ENCODE assay signal across 33 mouse cellular contexts in genomic region chr13:59654465-59654864, GRCm38 (mm10). TPM values are rescaled to one million over a fixed set of nuclear protein-coding genes. Genes with fewer than 3 reads are reported as not detected.
DNase-seq lines count a peak whose midpoint lies in the region; ATAC-seq and TF ChIP-seq lines count a peak whose summit lies in the region.
"Had no signal": no experiment of that assay in that cellular context is flagged by ENCODE, and none has a peak within 500 bp of the region (broad histone marks: within the 10 kb centered on the region; RNA-seq: fewer than 3 reads in every experiment).

No protein-coding gene starts in this region.

- WGBS in heart, embryonic 10.5 days = 92% methylated on average over 5 of the region's 5 CpGs
- WGBS in heart, embryonic 12.5 days = 84% methylated on average over 5 of the region's 5 CpGs
- WGBS in midbrain, embryonic 10.5 days = 93% methylated on average over 5 of the region's 5 CpGs
- WGBS in midbrain, embryonic 14.5 days = 95% methylated on average over 5 of the region's 5 CpGs
- WGBS in intestine, postnatal 0 days = 41% methylated on average over 5 of the region's 5 CpGs

- H3K36me3 ChIP-seq in heart, embryonic 10.5 days = peaks cover 31% of the 10 kb centered on the region
- peaks cover 25% of the 10 kb centered on the region for H3K36me3 ChIP-seq in heart, embryonic 12.5 days
- peaks cover 88% of the 10 kb centered on the region for H3K36me3 ChIP-seq in midbrain, embryonic 10.5 days
- H3K36me3 ChIP-seq in midbrain, embryonic 14.5 days (ENCODE audit: control insufficient read depth, insufficient read depth, low read length) = peaks cover 11% of the 10 kb centered on the region
- H3K36me3 ChIP-seq in intestine, postnatal 0 days (ENCODE audit: control insufficient read depth, insufficient read depth) = peaks cover 7% of the 10 kb centered on the region; the same call in 1 of the 2 replicates
- H3K36me3 ChIP-seq: heart, embryonic 15.5 days had no signal

- H3K27me3 ChIP-seq in heart, embryonic 10.5 days (ENCODE audit: insufficient read depth, poor library complexity, severe bottlenecking) = no peaks in the 10 kb centered on the region
- no peaks in the 10 kb centered on the region for H3K27me3 ChIP-seq in heart, embryonic 12.5 days (replicated peaks)
- H3K27me3 ChIP-seq in midbrain, embryonic 10.5 days (ENCODE audit: low read depth, poor library complexity, severe bottlenecking) = no peaks in the 10 kb centered on the region
- H3K27me3 ChIP-seq in midbrain, embryonic 14.5 days (ENCODE audit: control insufficient read depth, insufficient read depth, low read length) = no peaks in the 10 kb centered on the region
- H3K27me3 ChIP-seq in intestine, postnatal 0 days (replicated peaks; ENCODE audit: control insufficient read depth, insufficient read depth, low read length) = no peaks in the 10 kb centered on the region
- H3K27me3 ChIP-seq: embryonic facial prominence, embryonic 13.5 days; forebrain, embryonic 12.5 days; forebrain, embryonic 15.5 days; heart, embryonic 15.5 days had no signal

- DNase-seq in heart, embryonic 10.5 days (ENCODE audit: low spot score) = no peak
- DNase-seq in midbrain, embryonic 10.5 days (ENCODE audit: low spot score) = no peak
- DNase-seq in midbrain, embryonic 14.5 days = no peak
- DNase-seq in left cerebral cortex, postnatal 36 days (ENCODE audit: low spot score in 2 of 2) = no peak
- no peak for DNase-seq in liver
- DNase-seq: adrenal gland, adult 8-10 months; adrenal gland, postnatal 25 days; cerebellum, adult 8-10 months; cerebellum, postnatal 10 days; cerebellum, postnatal 36 days; embryo, embryonic 11 days; gastrocnemius, postnatal 10 days; gastrocnemius, postnatal 36 days; heart, adult 2 months; heart, postnatal 10 days; heart, postnatal 36 days had no signal

- no peak overlapping the region for H3K4me2 ChIP-seq in heart, embryonic 12.5 days
- no peak overlapping the region for H3K4me2 ChIP-seq in midbrain, embryonic 14.5 days (ENCODE audit: low read length)
- no peak overlapping the region for H3K4me2 ChIP-seq in intestine, postnatal 0 days (replicated peaks; ENCODE audit: low read depth)
- H3K4me2 ChIP-seq: embryonic facial prominence, embryonic 13.5 days; forebrain, embryonic 12.5 days; forebrain, embryonic 15.5 days; heart, embryonic 11.5 days; heart, embryonic 15.5 days; hindbrain, embryonic 14.5 days had no signal

- intact Hi-C loops in left cerebral cortex, postnatal 36 days (cut with DNase I) = no loop called here

- H3K4me3 ChIP-seq in heart, embryonic 10.5 days = no peak overlapping the region
- H3K4me3 ChIP-seq in heart, embryonic 12.5 days = no peak overlapping the region
- H3K4me3 ChIP-seq in midbrain, embryonic 10.5 days = no peak overlapping the region
- no peak overlapping the region for H3K4me3 ChIP-seq in midbrain, embryonic 14.5 days (replicated peaks; ENCODE audit: low read depth, low read length)
- no peak overlapping the region for H3K4me3 ChIP-seq in intestine, postnatal 0 days (ENCODE audit: low read depth, low read length)
- H3K4me3 ChIP-seq: embryonic facial prominence, embryonic 10.5 days; embryonic facial prominence, embryonic 13.5 days; erythroblast, embryonic 14.5 days; forebrain, embryonic 12.5 days; forebrain, embryonic 15.5 days; heart, adult 2 months; heart, embryonic 15.5 days had no signal

- no peak overlapping the region for H3K9ac ChIP-seq in heart, embryonic 12.5 days
- H3K9ac ChIP-seq in midbrain, embryonic 14.5 days (replicated peaks; ENCODE audit: low read length) = no peak overlapping the region
- H3K9ac ChIP-seq in intestine, postnatal 0 days (ENCODE audit: low read depth, low read length) = no peak overlapping the region
- H3K9ac ChIP-seq: embryonic facial prominence, embryonic 13.5 days; forebrain, embryonic 12.5 days; forebrain, embryonic 15.5 days; heart, embryonic 15.5 days; hindbrain, embryonic 14.5 days had no signal

- TF ChIP-seq CTCF in intestine, postnatal 0 days (IDR thresholded peaks at IDR 0.05; ENCODE audit: low read depth) = no peak

- peaks cover 44% of the 10 kb centered on the region for H3K4me1 ChIP-seq in heart, embryonic 10.5 days
- peaks cover 31% of the 10 kb centered on the region for H3K4me1 ChIP-seq in heart, embryonic 12.5 days (replicated peaks)
- H3K4me1 ChIP-seq in midbrain, embryonic 10.5 days = peaks cover 75% of the 10 kb centered on the region
- H3K4me1 ChIP-seq in midbrain, embryonic 14.5 days (ENCODE audit: control insufficient read depth, insufficient read depth, low read length) = peaks cover 19% of the 10 kb centered on the region
- peaks cover 12% of the 10 kb centered on the region; the same call in 1 of the 2 replicates for H3K4me1 ChIP-seq in intestine, postnatal 0 days (replicated peaks; ENCODE audit: control insufficient read depth, insufficient read depth, low read length)

- 0 out of 2 replicates have a peak overlapping the region, but pooled peaks have one; percentile 24 for H3K27ac ChIP-seq in heart, embryonic 10.5 days
- H3K27ac ChIP-seq in heart, embryonic 12.5 days (ENCODE audit: poor library complexity, severe bottlenecking) = no peak overlapping the region
- 0 out of 2 replicates have a peak overlapping the region, but pooled peaks have one; percentile 23 for H3K27ac ChIP-seq in midbrain, embryonic 10.5 days (replicated peaks)
- no peak overlapping the region for H3K27ac ChIP-seq in midbrain, embryonic 14.5 days (replicated peaks; ENCODE audit: low read depth, low read length)
- H3K27ac ChIP-seq in intestine, postnatal 0 days (ENCODE audit: low read depth, low read length) = no peak overlapping the region; the same call in 1 of the 2 replicates
- H3K27ac ChIP-seq: embryonic facial prominence, embryonic 13.5 days; forebrain, embryonic 12.5 days; forebrain, embryonic 15.5 days; heart, adult 2 months; heart, embryonic 15.5 days; hindbrain, embryonic 14.5 days had no signal

- ATAC-seq in heart, embryonic 12.5 days (ENCODE audit: insufficient number of reproducible peaks, low FRiP score) = no peak
- no peak for ATAC-seq in midbrain, embryonic 14.5 days (ENCODE audit: low FRiP score, low TSS enrichment)
- ATAC-seq in intestine, postnatal 0 days = peak; percentile 80
- ATAC-seq: activated CD4-positive, CD25-positive, alpha-beta regulatory T cell, adult 4 months; forebrain, embryonic 15.5 days had no signal

- H3K9me3 ChIP-seq in heart, embryonic 10.5 days = no peaks in the 10 kb centered on the region
- no peaks in the 10 kb centered on the region for H3K9me3 ChIP-seq in heart, embryonic 12.5 days (replicated peaks)
- H3K9me3 ChIP-seq in midbrain, embryonic 10.5 days (replicated peaks) = peaks cover 14% of the 10 kb centered on the region; the same call in 1 of the 2 replicates
- H3K9me3 ChIP-seq in midbrain, embryonic 14.5 days (ENCODE audit: control insufficient read depth, low read length) = no peaks in the 10 kb centered on the region
- no peaks in the 10 kb centered on the region for H3K9me3 ChIP-seq in intestine, postnatal 0 days (ENCODE audit: control insufficient read depth)
- H3K9me3 ChIP-seq: embryonic facial prominence, embryonic 10.5 days; embryonic facial prominence, embryonic 13.5 days; forebrain, embryonic 12.5 days; forebrain, embryonic 15.5 days; heart, embryonic 15.5 days had no signal

RNA-seq across cellular contexts. Expression of gene Golm1, which starts 21.1 kb away (rescaled TPM):
- 72.4 and 74.5 TPM in 2 replicates for polyA plus RNA-seq in heart, embryonic 10.5 days (2016; fragmentation: Nextera tagmentation; extraction: Ambion mirVana)
- 63.2 and 67.6 TPM in 2 replicates for polyA plus RNA-seq in heart, embryonic 12.5 days (2016; fragmentation: Nextera tagmentation; extraction: Ambion mirVana)
- polyA plus RNA-seq in midbrain, embryonic 10.5 days (2016; fragmentation: Nextera tagmentation; extraction: Ambion mirVana) = 181 and 187 TPM in 2 replicates
- 27.5 and 46.0 TPM in 2 replicates for polyA plus RNA-seq in midbrain, embryonic 14.5 days (2014; fragmentation: Nextera tagmentation; extraction: Ambion mirVana)
- polyA plus RNA-seq in intestine, postnatal 0 days (2015; fragmentation: Nextera tagmentation; extraction: Ambion mirVana) = 29.6 and 34.3 TPM in 2 replicates
- total RNA-seq in left cerebral cortex, postnatal 36 days (2021) = 10 to 100 TPM; 17.2 to 20.5 TPM

RNA-seq across cellular contexts. Expression of gene 4921517D22Rik, which starts 39.4 kb away (rescaled TPM):
- polyA plus RNA-seq in heart, embryonic 10.5 days (2016; fragmentation: Nextera tagmentation; extraction: Ambion mirVana) = not detected in 2 replicates
- not detected in 2 replicates for polyA plus RNA-seq in heart, embryonic 12.5 days (2016; fragmentation: Nextera tagmentation; extraction: Ambion mirVana)
- not detected in 2 replicates for polyA plus RNA-seq in midbrain, embryonic 10.5 days (2016; fragmentation: Nextera tagmentation; extraction: Ambion mirVana)
- not detected in 2 replicates for polyA plus RNA-seq in midbrain, embryonic 14.5 days (2014; fragmentation: Nextera tagmentation; extraction: Ambion mirVana)
- not detected in 2 replicates for polyA plus RNA-seq in intestine, postnatal 0 days (2015; fragmentation: Nextera tagmentation; extraction: Ambion mirVana)
- total RNA-seq in left cerebral cortex, postnatal 36 days (2021) = not detected
- total RNA-seq: adrenal gland, adult 8-10 months; adrenal gland, postnatal 25 days; gastrocnemius, adult 18-20 months; gastrocnemius, postnatal 10 days; gastrocnemius, postnatal 36 days; granulocyte monocyte progenitor cell, adult 5-6 weeks; heart, adult 2 months; heart, postnatal 10 days; heart, postnatal 36 days; MEL had no signal
- polyA plus RNA-seq: brain, embryonic 14.5 days; cortical plate, adult 2 months; embryonic facial prominence, embryonic 10.5 days; embryonic facial prominence, embryonic 13.5 days; erythroblast, embryonic 14.5 days; forebrain, embryonic 12.5 days; forebrain, embryonic 15.5 days; heart, adult 2 months; heart, embryonic 11.5 days; heart, embryonic 15.5 days; hindbrain, embryonic 11.5 days; hindbrain, embryonic 14.5 days had no signal

RNA-seq across cellular contexts. Expression of gene Spata31d1a, which starts 55.7 kb away (rescaled TPM):
- polyA plus RNA-seq in heart, embryonic 10.5 days (2016; fragmentation: Nextera tagmentation; extraction: Ambion mirVana) = 0.02 and 0.05 TPM in 2 replicates
- not detected in 2 replicates for polyA plus RNA-seq in heart, embryonic 12.5 days (2016; fragmentation: Nextera tagmentation; extraction: Ambion mirVana)
- polyA plus RNA-seq in midbrain, embryonic 10.5 days (2016; fragmentation: Nextera tagmentation; extraction: Ambion mirVana) = 0.02 TPM in 1 of 2 replicates, not detected in the other
- polyA plus RNA-seq in midbrain, embryonic 14.5 days (2014; fragmentation: Nextera tagmentation; extraction: Ambion mirVana) = 0.19 TPM in 1 of 2 replicates, not detected in the other
- not detected in 2 replicates for polyA plus RNA-seq in intestine, postnatal 0 days (2015; fragmentation: Nextera tagmentation; extraction: Ambion mirVana)
- total RNA-seq in left cerebral cortex, postnatal 36 days (2021) = under 1 TPM; 0.12 to 0.25 TPM
- total RNA-seq: adrenal gland, adult 8-10 months; adrenal gland, postnatal 25 days; gastrocnemius, adult 18-20 months; gastrocnemius, postnatal 10 days; gastrocnemius, postnatal 36 days; granulocyte monocyte progenitor cell, adult 5-6 weeks; heart, adult 2 months; heart, postnatal 10 days; heart, postnatal 36 days; MEL had no signal
- polyA plus RNA-seq: activated CD4-positive, CD25-positive, alpha-beta regulatory T cell, adult 4 months; erythroblast, embryonic 14.5 days; heart, embryonic 11.5 days had no signal

RNA-seq across cellular contexts. Expression of gene Spata31d1b, which starts 57.6 kb away (rescaled TPM):
- polyA plus RNA-seq in heart, embryonic 10.5 days (2016; fragmentation: Nextera tagmentation; extraction: Ambion mirVana) = not detected in 2 replicates
- not detected in 2 replicates for polyA plus RNA-seq in heart, embryonic 12.5 days (2016; fragmentation: Nextera tagmentation; extraction: Ambion mirVana)
- 0.02 TPM in 1 of 2 replicates, not detected in the other for polyA plus RNA-seq in midbrain, embryonic 10.5 days (2016; fragmentation: Nextera tagmentation; extraction: Ambion mirVana)
- polyA plus RNA-seq in midbrain, embryonic 14.5 days (2014; fragmentation: Nextera tagmentation; extraction: Ambion mirVana) = not detected in 2 replicates
- not detected in 2 replicates for polyA plus RNA-seq in intestine, postnatal 0 days (2015; fragmentation: Nextera tagmentation; extraction: Ambion mirVana)
- not detected for total RNA-seq in left cerebral cortex, postnatal 36 days (2021)
- total RNA-seq: adrenal gland, adult 8-10 months; adrenal gland, postnatal 25 days; gastrocnemius, adult 18-20 months; gastrocnemius, postnatal 10 days; gastrocnemius, postnatal 36 days; granulocyte monocyte progenitor cell, adult 5-6 weeks; heart, adult 2 months; heart, postnatal 10 days; heart, postnatal 36 days; MEL had no signal
- polyA plus RNA-seq: activated CD4-positive, CD25-positive, alpha-beta regulatory T cell, adult 4 months; embryonic facial prominence, embryonic 10.5 days; embryonic facial prominence, embryonic 13.5 days; erythroblast, embryonic 14.5 days; forebrain, embryonic 12.5 days; forebrain, embryonic 15.5 days; heart, embryonic 11.5 days; heart, embryonic 15.5 days; hindbrain, embryonic 11.5 days; hindbrain, embryonic 14.5 days had no signal

Comparison
In these comparisons a context has a peak if more than half of its experiments do, and no peak if none do; other contexts are left out.
1. H3K27ac ChIP-seq: peak in heart, embryonic 10.5 days (single experiment) and midbrain, embryonic 10.5 days (single experiment); none in heart, embryonic 12.5 days (single experiment), midbrain, embryonic 14.5 days (single experiment) and intestine, postnatal 0 days (single experiment).